Mouse (Mus musculus): ENCODE measurements around the gene Urah. TPM values are rescaled to one million over a fixed set of nuclear protein-coding genes. Genes with fewer than 3 reads are reported as not detected.

The Urah gene
- polyA plus RNA-seq (2012; ENCODE audit: insufficient read depth, insufficient read length, missing spikeins): 2.3 TPM in 1 of 2 replicates, not detected in the other

DNA sequence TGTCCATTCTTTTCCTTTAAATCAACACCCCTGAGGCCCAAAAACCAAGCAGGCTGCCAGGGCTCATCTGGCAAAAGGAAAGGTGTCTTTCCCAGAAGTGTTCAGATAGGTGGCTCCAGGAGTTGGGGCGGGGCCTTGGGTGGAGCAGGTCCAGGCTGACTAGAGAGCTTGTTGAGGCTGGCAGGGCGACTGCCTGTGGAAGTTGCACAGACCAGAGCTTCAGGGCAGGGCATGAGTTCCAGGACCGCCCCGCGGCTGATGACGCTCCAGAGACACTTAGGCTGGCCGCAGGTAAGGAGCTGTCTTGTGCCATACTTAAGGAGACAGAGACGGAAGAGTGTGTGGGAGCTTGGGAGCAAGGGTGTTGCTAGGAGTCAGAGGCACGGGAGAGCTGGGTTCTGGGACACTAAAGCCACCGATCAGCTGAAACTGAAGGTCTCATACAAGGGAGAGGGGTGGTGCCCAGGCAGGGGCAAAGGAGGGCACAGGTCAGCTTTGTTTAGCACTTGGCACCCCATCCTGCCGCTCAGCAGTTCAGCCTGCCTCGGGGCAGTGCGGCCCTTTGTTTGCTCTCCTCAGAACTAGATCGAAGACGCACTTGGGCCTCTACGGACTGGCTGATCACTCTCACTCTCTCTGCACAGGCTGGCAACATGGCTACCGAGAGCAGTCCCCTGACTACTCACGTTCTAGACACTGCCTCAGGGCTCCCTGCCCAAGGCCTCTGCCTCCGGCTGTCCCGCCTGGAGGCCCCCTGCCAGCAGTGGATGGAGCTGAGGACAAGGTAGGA is at the start of gene Urah:
Gene Urah, plus strand, starts transcription at position 51 of the 790 bp plus-strand sequence.
- Histone ChIP-seq H3K27ac (replicated peaks; ENCODE audit: low read depth, low read length) (no peak within 1 kb of the TSS), H3K4me3 (ENCODE audit: insufficient read depth, low read depth, low read length) (no peak within 1 kb of the TSS), H3K4me1 (ENCODE audit: control insufficient read depth, insufficient read depth, insufficient read length, low read length) (no peaks in the 10 kb centered on the region)

- Histone ChIP-seq H3K4me3 (ENCODE audit: insufficient read depth, low read depth, low read length) (no peak within 1 kb of the TSS), H3K27ac (replicated peaks; ENCODE audit: low read depth, low read length) (no peak within 1 kb of the TSS), H3K4me1 (ENCODE audit: control insufficient read depth, insufficient read depth, insufficient read length, low read length) (no peaks in the 10 kb centered on the region)
Measured at GRCm38 (mm10) chr7:140787406-140788052, 47.3 kb upstream of the Urah start, which contains the start of gene Syce1. Gene Syce1 (minus strand): TSS chr7:140787852.

- Histone ChIP-seq H3K4me1 (ENCODE audit: control insufficient read depth, insufficient read depth, insufficient read length, low read length) (no peaks in the 10 kb centered on the region), H3K4me3 (ENCODE audit: insufficient read depth, low read depth, low read length) (no peak overlapping the region), H3K27ac (replicated peaks; ENCODE audit: low read depth, low read length) (no peak overlapping the region)
Measured at GRCm38 (mm10) chr7:140788053-140788435, 46.8 kb upstream of the Urah start.

- H3K4me3 ChIP-seq (ENCODE audit: insufficient read depth, low read depth, low read length): no peak overlapping the region
- no peak overlapping the region for H3K27ac ChIP-seq (replicated peaks; ENCODE audit: low read depth, low read length)
- H3K4me1 ChIP-seq (ENCODE audit: control insufficient read depth, insufficient read depth, insufficient read length, low read length): no peaks in the 10 kb centered on the region
Measured at GRCm38 (mm10) chr7:140793541-140793940, 41.3 kb upstream of the Urah start.

DNA sequence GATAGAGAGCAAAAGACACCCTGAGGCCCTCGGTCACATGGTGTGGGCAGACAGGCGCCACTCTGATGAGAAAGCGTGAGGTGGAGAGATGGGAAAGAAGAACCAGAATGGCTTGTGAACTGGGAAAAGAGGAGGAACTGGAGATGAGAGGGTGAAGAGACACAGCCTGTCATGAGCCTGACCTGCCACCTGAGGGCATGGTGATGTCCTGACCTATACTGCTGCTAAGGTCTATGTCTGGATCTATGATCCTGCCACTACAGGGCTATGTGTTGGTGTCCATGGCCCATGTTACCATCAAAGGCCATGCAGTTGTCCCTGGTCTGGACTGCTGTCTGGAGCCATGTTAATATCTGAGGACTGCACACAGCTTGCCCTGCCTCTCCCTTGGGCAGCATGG is 37.2 kb upstream of the Urah start:
- H3K4me3 ChIP-seq (ENCODE audit: insufficient read depth, low read depth, low read length): no peak overlapping the region
- no peak overlapping the region for H3K27ac ChIP-seq (replicated peaks; ENCODE audit: low read depth, low read length)

DNA sequence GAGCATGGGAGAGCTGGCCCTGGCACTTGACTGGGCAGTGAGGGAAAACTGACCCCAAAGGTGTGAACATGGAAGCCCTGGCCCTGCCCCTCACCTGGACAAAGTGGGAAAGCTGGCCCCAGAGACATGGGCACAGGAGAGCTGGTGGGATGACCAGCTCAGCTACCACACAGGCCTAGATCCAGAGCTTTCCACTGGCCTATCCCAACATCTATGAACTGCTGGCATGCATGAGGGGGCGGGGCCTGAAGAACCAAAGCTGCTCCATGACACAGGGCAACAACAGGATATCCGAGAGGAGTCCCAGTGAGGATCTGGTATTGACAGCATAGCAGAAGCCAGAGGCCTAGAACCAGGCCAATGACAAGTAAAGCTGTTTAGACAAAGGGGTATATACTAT is 36.6 kb upstream of the Urah start:
- H3K27ac ChIP-seq (replicated peaks; ENCODE audit: low read depth, low read length): no peak overlapping the region
- no peak overlapping the region for H3K4me3 ChIP-seq (ENCODE audit: insufficient read depth, low read depth, low read length)
- H3K4me1 ChIP-seq (ENCODE audit: control insufficient read depth, insufficient read depth, insufficient read length, low read length): no peaks in the 10 kb centered on the region

More for the DNA sequence above, 37.2 kb upstream of the Urah start:
- no peaks in the 10 kb centered on the region for H3K4me1 ChIP-seq (ENCODE audit: control insufficient read depth, insufficient read depth, insufficient read length, low read length)

- Histone ChIP-seq H3K27ac (replicated peaks; ENCODE audit: low read depth, low read length) (no peak overlapping the region), H3K4me1 (ENCODE audit: control insufficient read depth, insufficient read depth, insufficient read length, low read length) (no peaks in the 10 kb centered on the region)
Measured at GRCm38 (mm10) chr7:140802629-140803028, 32.2 kb upstream of the Urah start.

GRCm38 (mm10) chr7:140805704-140806103 is 29.1 kb upstream of the Urah start:
- Histone ChIP-seq H3K27ac (replicated peaks; ENCODE audit: low read depth, low read length) (no peak overlapping the region), H3K4me3 (ENCODE audit: insufficient read depth, low read depth, low read length) (no peak overlapping the region), H3K4me1 (ENCODE audit: control insufficient read depth, insufficient read depth, insufficient read length, low read length) (no peaks in the 10 kb centered on the region)

More at GRCm38 (mm10) chr7:140802629-140803028, 32.2 kb upstream of the Urah start:
- no peak overlapping the region for H3K4me3 ChIP-seq (ENCODE audit: insufficient read depth, low read depth, low read length)

- Histone ChIP-seq H3K4me1 (ENCODE audit: control insufficient read depth, insufficient read depth, insufficient read length, low read length) (no peaks in the 10 kb centered on the region), H3K4me3 (ENCODE audit: insufficient read depth, low read depth, low read length) (no peak overlapping the region), H3K27ac (replicated peaks; ENCODE audit: low read depth, low read length) (no peak overlapping the region)
Measured at GRCm38 (mm10) chr7:140810496-140810895, 24.3 kb upstream of the Urah start.

DNA sequence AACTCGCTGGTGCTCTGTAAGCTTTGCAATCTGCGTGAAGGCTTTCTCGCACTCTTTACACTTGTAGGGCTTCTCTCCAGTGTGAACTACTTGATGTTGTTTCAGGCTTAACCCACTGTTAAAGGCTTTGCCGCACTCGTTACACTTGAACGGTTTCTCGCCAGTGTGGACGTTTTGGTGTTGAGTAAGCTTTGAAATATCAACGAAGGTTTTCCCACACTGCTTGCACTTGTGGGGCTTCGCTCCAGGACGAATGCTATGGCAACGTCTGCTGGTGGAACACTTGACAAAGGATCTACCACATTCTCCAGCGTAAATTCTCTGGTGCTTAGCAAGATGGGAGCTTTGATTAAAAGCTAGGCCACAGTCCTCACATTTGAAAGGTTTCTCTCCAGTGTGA is 23.1 kb upstream of the Urah start:
- Histone ChIP-seq H3K27ac (replicated peaks; ENCODE audit: low read depth, low read length) (no peak overlapping the region), H3K4me1 (ENCODE audit: control insufficient read depth, insufficient read depth, insufficient read length, low read length) (no peaks in the 10 kb centered on the region), H3K4me3 (ENCODE audit: insufficient read depth, low read depth, low read length) (no peak overlapping the region)

GRCm38 (mm10) chr7:140812850-140813249 is 22.0 kb upstream of the Urah start:
- H3K4me3 ChIP-seq (ENCODE audit: insufficient read depth, low read depth, low read length): no peak overlapping the region
- no peak overlapping the region for H3K27ac ChIP-seq (replicated peaks; ENCODE audit: low read depth, low read length)
- H3K4me1 ChIP-seq (ENCODE audit: control insufficient read depth, insufficient read depth, insufficient read length, low read length): no peaks in the 10 kb centered on the region

- 0 out of 2 replicates have a peak, but pooled peaks cover 2% of the 10 kb centered on the region for H3K4me1 ChIP-seq (ENCODE audit: control insufficient read depth, insufficient read depth, insufficient read length, low read length)
- no peak overlapping the region for H3K27ac ChIP-seq (replicated peaks; ENCODE audit: low read depth, low read length)
- H3K4me3 ChIP-seq (ENCODE audit: insufficient read depth, low read depth, low read length): no peak overlapping the region
Measured at GRCm38 (mm10) chr7:140820173-140820572, 14.6 kb upstream of the Urah start.

GRCm38 (mm10) chr7:140821305-140821652 is 13.5 kb upstream of the Urah start:
- Histone ChIP-seq H3K27ac (replicated peaks; ENCODE audit: low read depth, low read length) (no peak overlapping the region), H3K4me3 (ENCODE audit: insufficient read depth, low read depth, low read length) (no peak overlapping the region; the same call in 1 of the 2 replicates), H3K4me1 (ENCODE audit: control insufficient read depth, insufficient read depth, insufficient read length, low read length) (0 out of 2 replicates have a peak, but pooled peaks cover 2% of the 10 kb centered on the region)

GRCm38 (mm10) chr7:140821653-140822329 is 13.0 kb upstream of the Urah start, which contains the start of gene Zfp941:
Gene Zfp941 (minus strand): TSS chr7:140822178.
- no peak within 1 kb of the TSS for H3K27ac ChIP-seq (replicated peaks; ENCODE audit: low read depth, low read length)
- peak within 1 kb of the TSS; percentile 31 for H3K4me3 ChIP-seq (ENCODE audit: insufficient read depth, low read depth, low read length)
- H3K4me1 ChIP-seq (ENCODE audit: control insufficient read depth, insufficient read depth, insufficient read length, low read length): 0 out of 2 replicates have a peak, but pooled peaks cover 2% of the 10 kb centered on the region

- Histone ChIP-seq H3K4me3 (ENCODE audit: insufficient read depth, low read depth, low read length) (no peak overlapping the region), H3K4me1 (ENCODE audit: control insufficient read depth, insufficient read depth, insufficient read length, low read length) (0 out of 2 replicates have a peak, but pooled peaks cover 2% of the 10 kb centered on the region), H3K27ac (replicated peaks; ENCODE audit: low read depth, low read length) (no peak overlapping the region)
Measured at GRCm38 (mm10) chr7:140822731-140823130, 12.1 kb upstream of the Urah start.
